Mouse (Mus musculus): ENCODE measurements around the gene Dus2.

GRCm38 (mm10) chr8:106047854-106048630, 56.9 kb downstream of the Dus2 start:
- no peak for TF ChIP-seq CTCF (IDR thresholded peaks at IDR 0.05; ENCODE audit: control insufficient read depth, insufficient read depth, insufficient read length)
- TF ChIP-seq USF1 (IDR thresholded peaks at IDR 0.05; ENCODE audit: low read depth), result no peak
- no peak for TF ChIP-seq MYOG (IDR thresholded peaks at IDR 0.05; ENCODE audit: control insufficient read depth, extremely low read depth, insufficient read length)
- TF ChIP-seq MAX (IDR thresholded peaks at IDR 0.05), result no peak
- TF ChIP-seq CEBPB (IDR thresholded peaks at IDR 0.05; ENCODE audit: low read depth), result no peak
- TF ChIP-seq MYOD1 (IDR thresholded peaks at IDR 0.05; ENCODE audit: control insufficient read depth, insufficient read length, low read depth), result no peak
- TF ChIP-seq FOSL1 (IDR thresholded peaks at IDR 0.05; ENCODE audit: insufficient read depth, low read length, poor library complexity, severe bottlenecking), result no peak

Data from C2C12 (cell line).